20 mouse cellular contexts compared by ENCODE assay signal in genomic region chr15:78992235-78992634, GRCm38 (mm10). TPM values are rescaled to one million over a fixed set of nuclear protein-coding genes. Genes with fewer than 3 reads are reported as not detected.
A peak's percentile ranks its signal among the peaks of the same experiment; 100 is the strongest.
DNase-seq lines count a peak whose midpoint lies in the region; ATAC-seq and TF ChIP-seq lines count a peak whose summit lies in the region.
"Had no signal": no experiment of that assay in that cellular context is flagged by ENCODE, and none has a peak within 500 bp of the region (broad histone marks: within the 10 kb centered on the region; RNA-seq: fewer than 3 reads in every experiment).

No protein-coding gene starts in this region.

- H3K4me2 ChIP-seq in forebrain, postnatal 0 days (ENCODE audit: low read depth) = no peak overlapping the region
- H3K4me2 ChIP-seq in forebrain, embryonic 15.5 days (replicated peaks) = no peak overlapping the region
- H3K4me2 ChIP-seq in CH12.LX (ENCODE audit: insufficient read depth, low read depth, poor library complexity, severe bottlenecking) = no peak overlapping the region
- H3K4me2 ChIP-seq in kidney, embryonic 15.5 days = no peak overlapping the region
- H3K4me2 ChIP-seq: hindbrain, embryonic 14.5 days; liver, embryonic 13.5 days; neural tube, embryonic 13.5 days had no signal

- no peak for ATAC-seq in forebrain, postnatal 0 days
- no peak for ATAC-seq in forebrain, embryonic 15.5 days (replicated peaks)
- ATAC-seq in activated CD4-positive, CD25-positive, alpha-beta regulatory T cell, adult 4 months = no peak
- no peak for ATAC-seq in kidney, embryonic 15.5 days (replicated peaks; ENCODE audit: low FRiP score)

- H3K27me3 ChIP-seq in forebrain, postnatal 0 days (ENCODE audit: insufficient read depth, low read length) = no peaks in the 10 kb centered on the region
- no peaks in the 10 kb centered on the region for H3K27me3 ChIP-seq in forebrain, embryonic 15.5 days
- H3K27me3 ChIP-seq in liver, adult 2 months (ENCODE audit: control insufficient read depth, insufficient read depth, low read length) = no peaks in the 10 kb centered on the region
- H3K27me3 ChIP-seq in CH12.LX (replicated peaks) (no peaks in the 10 kb centered on the region), MEL (ENCODE audit: control insufficient read depth in 1 of 2, insufficient read depth in 2 of 2, low read length in 2 of 2) (no peaks in the 10 kb centered on the region)
- H3K27me3 ChIP-seq in kidney, embryonic 15.5 days = no peaks in the 10 kb centered on the region
- H3K27me3 ChIP-seq: liver, embryonic 13.5 days; neural tube, embryonic 13.5 days had no signal

- peak; percentile 26; the same call in 1 of the 2 replicates for TF ChIP-seq CTCF in forebrain, postnatal 0 days (IDR thresholded peaks at IDR 0.05; ENCODE audit: low read depth)
- TF ChIP-seq CTCF in liver, adult 2 months (IDR thresholded peaks at IDR 0.05; ENCODE audit: low read depth, low read length) = peak; percentile 49
- TF ChIP-seq CTCF in CH12.LX (conservative IDR thresholded peaks at IDR 0.05 in 1 of 2, IDR thresholded peaks at IDR 0.05 in 1 of 2; ENCODE audit: low read depth in 2 of 2, low read length in 2 of 2) (peak; percentile 10 to 21; a peak in 1 of 4 replicates), MEL (IDR thresholded peaks at IDR 0.05 in 2 of 3, conservative IDR thresholded peaks at IDR 0.05 in 1 of 3; ENCODE audit: control insufficient read depth in 1 of 3, insufficient read depth in 1 of 3, low read depth in 2 of 3, low read length in 3 of 3, poor library complexity in 1 of 3, severe bottlenecking in 1 of 3) (peak; percentile 32 to 55 (median 32); a peak in 5 of 6 replicates)

- TF ChIP-seq EP300 in CH12.LX (IDR thresholded peaks at IDR 0.05; ENCODE audit: low read length) (no peak), MEL (IDR thresholded peaks at IDR 0.05; ENCODE audit: low read depth in 1 of 2, low read length in 2 of 2) (no peak)

- H3K4me1 ChIP-seq in forebrain, postnatal 0 days (ENCODE audit: insufficient read depth) = peaks cover 4% of the 10 kb centered on the region; the same call in 1 of the 2 replicates
- peaks cover 16% of the 10 kb centered on the region for H3K4me1 ChIP-seq in forebrain, embryonic 15.5 days
- H3K4me1 ChIP-seq in liver, adult 2 months (ENCODE audit: control insufficient read depth, insufficient read depth, low read length) = peaks cover 11% of the 10 kb centered on the region
- H3K4me1 ChIP-seq in CH12.LX (ENCODE audit: control insufficient read depth in 1 of 2, insufficient read depth in 2 of 2) (peaks cover 5 to 30% of the 10 kb centered on the region in 2 experiments), MEL (ENCODE audit: control insufficient read depth in 1 of 2, insufficient read depth in 2 of 2, low read length in 2 of 2) (no peaks in the 10 kb centered on the region)
- H3K4me1 ChIP-seq in kidney, embryonic 15.5 days = peaks cover 16% of the 10 kb centered on the region

- no peak overlapping the region for H3K4me3 ChIP-seq in forebrain, postnatal 0 days (ENCODE audit: low read depth, low read length)
- H3K4me3 ChIP-seq in forebrain, embryonic 15.5 days = no peak overlapping the region
- H3K4me3 ChIP-seq in liver, adult 2 months (ENCODE audit: insufficient read depth, low read depth, low read length) = no peak overlapping the region
- H3K4me3 ChIP-seq in CH12.LX (replicated peaks in 1 of 3; ENCODE audit: low read depth in 2 of 3, low read length in 2 of 3, poor library complexity in 1 of 3) (no peak overlapping the region), MEL (ENCODE audit: control insufficient read depth in 1 of 2, insufficient read depth in 1 of 2, low read depth in 2 of 2, low read length in 2 of 2) (no peak overlapping the region)
- H3K4me3 ChIP-seq in kidney, embryonic 15.5 days (replicated peaks) = no peak overlapping the region
- H3K4me3 ChIP-seq: heart, embryonic 10.5 days; liver, embryonic 13.5 days; neural tube, embryonic 13.5 days had no signal

- 0 out of 2 replicates have a peak, but pooled peaks cover 3% of the 10 kb centered on the region for H3K79me2 ChIP-seq in liver, adult 2 months (ENCODE audit: control insufficient read depth, insufficient read depth, low read length)
- H3K79me2 ChIP-seq in CH12.LX (replicated peaks; ENCODE audit: control insufficient read depth, extremely low read depth, insufficient read depth, poor library complexity, severe bottlenecking) (no peaks in the 10 kb centered on the region), MEL (ENCODE audit: control insufficient read depth, insufficient read depth, low read length, poor library complexity) (no peaks in the 10 kb centered on the region)

- TF ChIP-seq POLR2A in liver, adult 2 months (IDR thresholded peaks at IDR 0.05; ENCODE audit: extremely low read depth, insufficient read depth, low read length) = no peak
- TF ChIP-seq POLR2A in CH12.LX (IDR thresholded peaks at IDR 0.05; ENCODE audit: low read depth, low read length) (no peak), MEL (IDR thresholded peaks at IDR 0.05; ENCODE audit: control insufficient read depth in 1 of 2, insufficient read depth in 1 of 2, low read depth in 1 of 2, low read length in 2 of 2, poor library complexity in 1 of 2) (no peak)

- H3K36me3 ChIP-seq in forebrain, postnatal 0 days (ENCODE audit: insufficient read depth) = peaks cover 61% of the 10 kb centered on the region
- H3K36me3 ChIP-seq in forebrain, embryonic 15.5 days = peaks cover 50% of the 10 kb centered on the region
- H3K36me3 ChIP-seq in liver, adult 2 months (ENCODE audit: control insufficient read depth, insufficient read depth, low read length) = peaks cover 5% of the 10 kb centered on the region; the same call in 1 of the 2 replicates
- H3K36me3 ChIP-seq in CH12.LX (replicated peaks in 1 of 2; ENCODE audit: control insufficient read depth in 1 of 2, insufficient read depth in 1 of 2, low read length in 1 of 2) (peaks cover 70 to 89% of the 10 kb centered on the region in 2 experiments), MEL (ENCODE audit: control insufficient read depth in 1 of 2, insufficient read depth in 2 of 2, low read length in 2 of 2) (no peaks in the 10 kb centered on the region)
- H3K36me3 ChIP-seq in kidney, embryonic 15.5 days = peaks cover 96% of the 10 kb centered on the region

- H3K9ac ChIP-seq in forebrain, postnatal 0 days = no peak overlapping the region
- H3K9ac ChIP-seq in forebrain, embryonic 15.5 days (replicated peaks) = no peak overlapping the region
- H3K9ac ChIP-seq in liver, adult 2 months (ENCODE audit: low read depth, low read length) = no peak overlapping the region
- H3K9ac ChIP-seq in CH12.LX (ENCODE audit: insufficient read depth, low read depth) = no peak overlapping the region
- no peak overlapping the region for H3K9ac ChIP-seq in MEL (ENCODE audit: control insufficient read depth, low read depth, low read length, poor library complexity, severe bottlenecking)
- no peak overlapping the region for H3K9ac ChIP-seq in kidney, embryonic 15.5 days
- H3K9ac ChIP-seq: hindbrain, embryonic 14.5 days; liver, embryonic 13.5 days; neural tube, embryonic 13.5 days had no signal

- in situ Hi-C loops in CH12.LX (cut with MboI; ENCODE audit: low pct_ligation_motif_present, low pct_unique_long_range_greater_than_20kb, low sequenced_read_pairs) = no loop called here

- no peak overlapping the region for H3K27ac ChIP-seq in forebrain, postnatal 0 days (ENCODE audit: low read depth, low read length)
- H3K27ac ChIP-seq in forebrain, embryonic 15.5 days (replicated peaks) = no peak overlapping the region
- H3K27ac ChIP-seq in liver, adult 2 months (replicated peaks; ENCODE audit: insufficient read depth, low read depth, low read length) = no peak overlapping the region
- H3K27ac ChIP-seq in CH12.LX (ENCODE audit: insufficient read depth, low read depth) = no peak overlapping the region
- H3K27ac ChIP-seq in MEL (ENCODE audit: control insufficient read depth, low read depth, low read length) = no peak overlapping the region
- no peak overlapping the region for H3K27ac ChIP-seq in kidney, embryonic 15.5 days
- H3K27ac ChIP-seq: heart, embryonic 10.5 days; hindbrain, embryonic 14.5 days; liver, embryonic 13.5 days; neural tube, embryonic 13.5 days had no signal

- TF ChIP-seq RAD21 in CH12.LX (IDR thresholded peaks at IDR 0.05; ENCODE audit: low read depth, low read length) (no peak; the same call in none of the 2 replicates), MEL (IDR thresholded peaks at IDR 0.05; ENCODE audit: low read depth, low read length) (no peak)

- H3K9me3 ChIP-seq in forebrain, postnatal 0 days (ENCODE audit: low read length) = no peaks in the 10 kb centered on the region
- H3K9me3 ChIP-seq in forebrain, embryonic 15.5 days = no peaks in the 10 kb centered on the region
- H3K9me3 ChIP-seq in CH12.LX (replicated peaks; ENCODE audit: low read length) (no peaks in the 10 kb centered on the region), MEL (replicated peaks; ENCODE audit: insufficient read depth, low read length) (no peaks in the 10 kb centered on the region)
- H3K9me3 ChIP-seq in kidney, embryonic 15.5 days (replicated peaks) = no peaks in the 10 kb centered on the region
- H3K9me3 ChIP-seq: heart, embryonic 10.5 days; liver, embryonic 13.5 days; neural tube, embryonic 13.5 days had no signal

- no peak for DNase-seq in forebrain, postnatal 0 days
- DNase-seq in liver, adult 2 months (ENCODE audit: extremely low read depth, low read depth, low spot score) = no peak
- DNase-seq in liver (no peak), CH12.LX (ENCODE audit: extremely low read depth) (no peak), MEL (ENCODE audit: low read depth, low spot score) (peak; percentile 14)
- DNase-seq: cerebellum, adult 11 months; gastrocnemius, postnatal 25 days; heart, postnatal 14 days; kidney, adult 8-10 months; liver, embryonic 13.5 days; lung, postnatal 36 days; thymus, postnatal 36 days had no signal

- WGBS in forebrain, postnatal 0 days = 93% methylated on average over 7 of the region's 7 CpGs
- WGBS in forebrain, embryonic 15.5 days = 92% methylated on average over 7 of the region's 7 CpGs
- WGBS in liver, adult 2 months = 95% methylated on average over 7 of the region's 7 CpGs
- WGBS in kidney, embryonic 15.5 days = 92% methylated on average over 7 of the region's 7 CpGs

- dilution Hi-C loops in CH12.LX (cut with MboI; ENCODE audit: extremely low pct_ligation_motif_present, extremely low pct_unique_long_range_greater_than_20kb, low sequenced_read_pairs) = no loop called here

RNA-seq across cellular contexts. Expression of gene H1f0, which starts 36.0 kb away (rescaled TPM):
- 198 and 209 TPM in 2 replicates for total RNA-seq in forebrain, postnatal 0 days (2014; rRNA removed)
- polyA plus RNA-seq in forebrain, postnatal 0 days (2015; fragmentation: Nextera tagmentation; extraction: Ambion mirVana) = 224 and 248 TPM in 2 replicates
- polyA plus RNA-seq in forebrain, embryonic 15.5 days (2015; fragmentation: Nextera tagmentation; extraction: Ambion mirVana) = 470 and 489 TPM in 2 replicates
- total RNA-seq in liver, adult 2 months (2014; rRNA removed) = 64.2 and 82.1 TPM in 2 replicates
- polyA plus RNA-seq in liver, adult 2 months (2012; rRNA removed) = 68.0 and 79.0 TPM in 2 replicates
- 70.6 and 100 TPM in 2 replicates for total RNA-seq in CH12.LX (2012; rRNA removed)
- total RNA-seq in CH12.LX (2014; rRNA removed) = 15.9 TPM in 2 replicates
- 11.9 and 12.5 TPM in 2 replicates for polyA plus RNA-seq in CH12.LX (2012; ENCODE audit: insufficient read length, low read depth)
- total RNA-seq in MEL (2012; rRNA removed) = 28.2 and 33.5 TPM in 2 replicates
- 100 to 1,000 TPM in 1 of 2 experiments, 10 to 100 TPM in 1; 46.8 to 213 TPM for polyA plus RNA-seq in MEL (2012; ENCODE audit: insufficient read depth in 1 of 2, insufficient read length in 2 of 2, low read depth in 1 of 2, low replicate concordance in 2 of 2, missing spikeins in 1 of 2)
- polyA plus RNA-seq in activated CD4-positive, CD25-positive, alpha-beta regulatory T cell, adult 4 months (2017; shearing (Covaris generic)) = 10 to 100 TPM; 37.2 to 37.8 TPM
- 513 and 545 TPM in 2 replicates for polyA plus RNA-seq in kidney, embryonic 15.5 days (2015; fragmentation: Nextera tagmentation; extraction: Ambion mirVana)

RNA-seq across cellular contexts. Expression of gene Triobp, which starts 44.7 kb away (rescaled TPM):
- total RNA-seq in forebrain, postnatal 0 days (2014; rRNA removed) = 36.7 and 40.5 TPM in 2 replicates
- polyA plus RNA-seq in forebrain, postnatal 0 days (2015; fragmentation: Nextera tagmentation; extraction: Ambion mirVana) = 25.1 and 30.5 TPM in 2 replicates
- polyA plus RNA-seq in forebrain, embryonic 15.5 days (2015; fragmentation: Nextera tagmentation; extraction: Ambion mirVana) = 43.3 and 49.9 TPM in 2 replicates
- 11.9 and 14.3 TPM in 2 replicates for total RNA-seq in liver, adult 2 months (2014; rRNA removed)
- polyA plus RNA-seq in liver, adult 2 months (2012; rRNA removed) = 19.9 and 24.3 TPM in 2 replicates
- 26.3 and 31.0 TPM in 2 replicates for total RNA-seq in CH12.LX (2012; rRNA removed)
- 10.9 and 11.5 TPM in 2 replicates for total RNA-seq in CH12.LX (2014; rRNA removed)
- polyA plus RNA-seq in CH12.LX (2012; ENCODE audit: insufficient read length, low read depth) = 25.5 and 27.3 TPM in 2 replicates
- 18.4 and 21.3 TPM in 2 replicates for total RNA-seq in MEL (2012; rRNA removed)
- 10 to 100 TPM in 1 of 2 experiments, not detected in 1; 31.3 TPM for polyA plus RNA-seq in MEL (2012; ENCODE audit: insufficient read depth in 1 of 2, insufficient read length in 2 of 2, low read depth in 1 of 2, low replicate concordance in 2 of 2, missing spikeins in 1 of 2)
- 10 to 100 TPM; 18.6 to 30.9 TPM for polyA plus RNA-seq in activated CD4-positive, CD25-positive, alpha-beta regulatory T cell, adult 4 months (2017; shearing (Covaris generic))
- 62.9 and 66.6 TPM in 2 replicates for polyA plus RNA-seq in kidney, embryonic 15.5 days (2015; fragmentation: Nextera tagmentation; extraction: Ambion mirVana)

RNA-seq across cellular contexts. Expression of gene Galr3, which starts 49.5 kb away (rescaled TPM):
- total RNA-seq in forebrain, postnatal 0 days (2014; rRNA removed) = 0.62 TPM in 1 of 2 replicates, not detected in the other
- 0.12 and 0.20 TPM in 2 replicates for polyA plus RNA-seq in forebrain, postnatal 0 days (2015; fragmentation: Nextera tagmentation; extraction: Ambion mirVana)
- polyA plus RNA-seq in forebrain, embryonic 15.5 days (2015; fragmentation: Nextera tagmentation; extraction: Ambion mirVana) = not detected in 2 replicates
- not detected in 2 replicates for total RNA-seq in liver, adult 2 months (2014; rRNA removed)
- 0.09 TPM in 1 of 2 replicates, not detected in the other for polyA plus RNA-seq in liver, adult 2 months (2012; rRNA removed)
- total RNA-seq in CH12.LX (2012; rRNA removed) (1.6 TPM in 2 replicates), CH12.LX (2014; rRNA removed) (0.70 and 0.90 TPM in 2 replicates), MEL (2012; rRNA removed) (2.5 and 2.6 TPM in 2 replicates)
- polyA plus RNA-seq in CH12.LX (2012; ENCODE audit: insufficient read length, low read depth) (0.75 and 1.2 TPM in 2 replicates), MEL (2012; ENCODE audit: insufficient read depth in 1 of 2, insufficient read length in 2 of 2, low read depth in 1 of 2, low replicate concordance in 2 of 2, missing spikeins in 1 of 2) (1 to 10 TPM in 1 of 2 experiments, not detected in 1; 4.5 TPM)
- polyA plus RNA-seq in activated CD4-positive, CD25-positive, alpha-beta regulatory T cell, adult 4 months (2017; shearing (Covaris generic)) = not detected
- polyA plus RNA-seq in kidney, embryonic 15.5 days (2015; fragmentation: Nextera tagmentation; extraction: Ambion mirVana) = 0.12 and 0.30 TPM in 2 replicates
- total RNA-seq: gastrocnemius, postnatal 25 days; heart, postnatal 14 days; layer of hippocampus, postnatal 25 days had no signal
- polyA plus RNA-seq: embryonic facial prominence, embryonic 14.5 days; hindbrain, embryonic 14.5 days; neural tube, embryonic 13.5 days had no signal

RNA-seq across cellular contexts. Expression of gene Nol12, which starts 57.5 kb away (rescaled TPM):
- total RNA-seq in forebrain, postnatal 0 days (2014; rRNA removed) = 11.2 and 17.6 TPM in 2 replicates
- 60.3 and 64.2 TPM in 2 replicates for polyA plus RNA-seq in forebrain, postnatal 0 days (2015; fragmentation: Nextera tagmentation; extraction: Ambion mirVana)
- polyA plus RNA-seq in forebrain, embryonic 15.5 days (2015; fragmentation: Nextera tagmentation; extraction: Ambion mirVana) = 57.4 and 59.3 TPM in 2 replicates
- total RNA-seq in liver, adult 2 months (2014; rRNA removed) = 4.0 and 5.3 TPM in 2 replicates
- 10.3 and 13.1 TPM in 2 replicates for polyA plus RNA-seq in liver, adult 2 months (2012; rRNA removed)
- 33.2 and 40.0 TPM in 2 replicates for total RNA-seq in CH12.LX (2012; rRNA removed)
- total RNA-seq in CH12.LX (2014; rRNA removed) = 13.2 and 13.7 TPM in 2 replicates
- 89.5 and 91.1 TPM in 2 replicates for polyA plus RNA-seq in CH12.LX (2012; ENCODE audit: insufficient read length, low read depth)
- 39.0 and 40.8 TPM in 2 replicates for total RNA-seq in MEL (2012; rRNA removed)
- polyA plus RNA-seq in MEL (2012; ENCODE audit: insufficient read depth in 1 of 2, insufficient read length in 2 of 2, low read depth in 1 of 2, low replicate concordance in 2 of 2, missing spikeins in 1 of 2) = 100 to 1,000 TPM in 1 of 2 experiments, not detected in 1; 127 TPM
- 10 to 100 TPM; 44.5 to 46.9 TPM for polyA plus RNA-seq in activated CD4-positive, CD25-positive, alpha-beta regulatory T cell, adult 4 months (2017; shearing (Covaris generic))
- 54.6 and 58.9 TPM in 2 replicates for polyA plus RNA-seq in kidney, embryonic 15.5 days (2015; fragmentation: Nextera tagmentation; extraction: Ambion mirVana)
